Mouse (Mus musculus): ENCODE data around the gene Plxnd1. TPM values are rescaled to one million over a fixed set of nuclear protein-coding genes. Genes with fewer than 3 reads are reported as not detected.
A peak's percentile ranks its signal among the peaks of the same experiment; 100 is the strongest.

The Plxnd1 gene
- total RNA-seq, 1 experiment from 2014 or later = 173 TPM

GRCm38 (mm10) chr6:115916611-115917010 lies 78.2 kb downstream of the Plxnd1 start:
- no peak for DNase-seq

- peak; percentile 54 for DNase-seq
Measured at GRCm38 (mm10) chr6:115915601-115916445, 79.0 kb downstream of the Plxnd1 start.

- DNase-seq = no peak
Measured at GRCm38 (mm10) chr6:115914511-115915202, 80.1 kb downstream of the Plxnd1 start.

- no peak for DNase-seq
Measured at GRCm38 (mm10) chr6:115913482-115913881, 81.3 kb downstream of the Plxnd1 start.

- DNase-seq = no peak
Measured at GRCm38 (mm10) chr6:115911763-115912162, 83.0 kb downstream of the Plxnd1 start.

GRCm38 (mm10) chr6:115909940-115910339 lies 84.9 kb downstream of the Plxnd1 start:
- peak; percentile 70 for DNase-seq

- no peak for DNase-seq
Measured at GRCm38 (mm10) chr6:115909052-115909451, 85.8 kb downstream of the Plxnd1 start.

GRCm38 (mm10) chr6:115908421-115908982 lies 86.3 kb downstream of the Plxnd1 start:
- peak; percentile 56 for DNase-seq

- DNase-seq = peak; percentile 4
Measured at GRCm38 (mm10) chr6:115906871-115907270, 87.9 kb downstream of the Plxnd1 start.

- peak; percentile 23 for DNase-seq
Measured at GRCm38 (mm10) chr6:115906455-115906854, 88.3 kb downstream of the Plxnd1 start.

- peak; percentile 7 for DNase-seq
Measured at GRCm38 (mm10) chr6:115905568-115905967, 89.2 kb downstream of the Plxnd1 start.

Other genes starting within 250 kb of the Plxnd1 start
- gene Tmem40, start 232.6 kb downstream of the Plxnd1 start, total RNA-seq (2021) = 0.37 and 0.49 TPM in 2 replicates
- 8.7 and 9.1 TPM in 2 replicates for gene Cand2, start 220.5 kb downstream of the Plxnd1 start, total RNA-seq (2021)
- gene Rpl32, start 186.3 kb downstream of the Plxnd1 start, total RNA-seq (2021) = 1,105 and 1,295 TPM in 2 replicates
- gene Efcab12, start 156.6 kb downstream of the Plxnd1 start, total RNA-seq (2021) = 0.64 and 0.70 TPM in 2 replicates
- gene Mbd4, start 141.6 kb downstream of the Plxnd1 start, total RNA-seq (2021) = 4.1 and 4.6 TPM in 2 replicates
- 15.4 and 16.5 TPM in 2 replicates for gene Ift122, start 141.5 kb downstream of the Plxnd1 start, total RNA-seq (2021)
- 0.56 and 0.74 TPM in 2 replicates for gene Rho, start 63.3 kb downstream of the Plxnd1 start, total RNA-seq (2021)
- gene H1foo, start 50.1 kb downstream of the Plxnd1 start, total RNA-seq (2021) = not detected in 2 replicates
- gene Tmcc1, start 198.5 kb upstream of the Plxnd1 start, total RNA-seq (2021) = 22.7 and 26.5 TPM in 2 replicates
- 41.2 and 43.4 TPM in 2 replicates for gene Washc2, start 213.0 kb upstream of the Plxnd1 start, total RNA-seq (2021)

Measured in adrenal gland, postnatal 14 days (tissue).